Mouse (Mus musculus) embryonic fibroblast, embryonic 13.5 days (primary cell): ENCODE results near the gene Ppard.

Source experiments
- CTCF ChIP-seq: IDR thresholded peaks from 2 replicates; pipeline ENCODE4 v1.5.1; 2011; ENCODE audit warnings: mild to moderate bottlenecking, control low read depth, low read length, moderate library complexity, borderline replicate concordance; ENCODE audit not compliant: insufficient read depth
- POLR2A ChIP-seq: IDR thresholded peaks from 2 replicates; pipeline ENCODE4 v1.6.1; 2011; ENCODE audit warnings: low read depth, mild to moderate bottlenecking, control low read depth, low read length, moderate library complexity

DNA sequence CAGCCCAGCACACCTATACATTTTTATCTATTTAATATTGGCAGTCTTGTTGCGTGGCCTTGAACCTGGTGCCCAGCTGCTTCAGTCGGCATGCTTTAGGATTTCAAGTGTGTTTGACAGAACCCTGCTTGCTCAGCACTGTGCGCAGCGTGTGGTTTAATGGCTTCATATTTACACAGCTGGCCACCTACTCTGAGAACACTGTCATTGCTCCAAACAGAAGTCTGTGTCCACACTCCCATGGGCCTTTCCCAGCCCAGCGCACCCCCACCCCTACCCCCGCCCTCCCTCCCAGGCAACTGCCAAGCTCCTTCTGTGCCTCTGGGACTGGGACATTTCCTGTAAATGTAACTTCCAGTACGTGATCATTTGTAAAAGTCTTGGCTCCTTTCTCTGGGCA is 20.7 kb downstream of the Ppard start:
- TF ChIP-seq CTCF (no peak), POLR2A (no peak)
